Mouse (Mus musculus): ENCODE results near the gene Kif7.
A peak's percentile ranks its signal among the peaks of the same experiment; 100 is the strongest.

DNA sequence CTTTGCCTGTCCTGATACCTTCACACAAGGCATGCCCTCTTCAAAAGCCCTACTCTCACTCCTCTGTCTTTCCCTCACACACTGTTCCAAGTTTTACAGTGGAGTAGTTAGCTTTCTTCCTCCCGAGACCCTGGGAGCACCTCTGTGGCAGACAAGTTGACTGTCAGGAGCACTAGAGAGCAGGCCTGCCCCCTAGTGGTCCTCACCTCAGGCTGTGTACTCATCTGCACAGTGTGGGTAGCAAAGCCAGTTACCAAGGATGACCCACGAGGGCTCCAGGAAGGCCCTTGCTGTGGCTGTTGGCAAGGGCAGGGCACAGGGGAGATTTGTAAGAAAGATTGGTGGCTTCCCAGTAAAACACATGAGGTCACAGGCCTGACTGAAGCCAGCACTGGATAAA, 11.6 kb upstream of the Kif7 start:
- TF ChIP-seq CTCF (IDR thresholded peaks at IDR 0.05; ENCODE audit: low read depth, low read length): peak; percentile 71
- no peak for TF ChIP-seq POLR2A (IDR thresholded peaks at IDR 0.05; ENCODE audit: borderline replicate concordance, low read depth, low read length)
